Mouse (Mus musculus) embryonic fibroblast, embryonic 13.5 days (primary cell): Measurements from ENCODE around the gene Pxylp1.

Experiments used
- CTCF ChIP-seq: IDR thresholded peaks from 2 replicates; pipeline ENCODE4 v1.5.1; 2011; ENCODE audit warnings: mild to moderate bottlenecking, control low read depth, low read length, moderate library complexity, borderline replicate concordance; ENCODE audit not compliant: insufficient read depth
- POLR2A ChIP-seq: IDR thresholded peaks from 2 replicates; pipeline ENCODE4 v1.6.1; 2011; ENCODE audit warnings: low read depth, mild to moderate bottlenecking, control low read depth, low read length, moderate library complexity

- TF ChIP-seq CTCF: no peak
- no peak for TF ChIP-seq POLR2A
Measured at GRCm38 (mm10) chr9:96836984-96837383, 55.5 kb downstream of the Pxylp1 start.
